Mouse (Mus musculus) urinary bladder, postnatal 0 days (tissue): Measurements from ENCODE around the gene Lipo4. TPM values are rescaled to one million over a fixed set of nuclear protein-coding genes. Genes with fewer than 3 reads are reported as not detected.

ENCODE experiments used
- polyA plus RNA-seq: library from polyadenylated mRNA; unstranded; fragments of >200 nt; fragmentation: Nextera tagmentation; extraction: Ambion mirVana; gene quantifications from 2 replicates; pipeline ENCODE4 v1.2.1, GENCODE M21; 2015

Lipo4 gene
- polyA plus RNA-seq: not detected in 2 replicates

DNA sequence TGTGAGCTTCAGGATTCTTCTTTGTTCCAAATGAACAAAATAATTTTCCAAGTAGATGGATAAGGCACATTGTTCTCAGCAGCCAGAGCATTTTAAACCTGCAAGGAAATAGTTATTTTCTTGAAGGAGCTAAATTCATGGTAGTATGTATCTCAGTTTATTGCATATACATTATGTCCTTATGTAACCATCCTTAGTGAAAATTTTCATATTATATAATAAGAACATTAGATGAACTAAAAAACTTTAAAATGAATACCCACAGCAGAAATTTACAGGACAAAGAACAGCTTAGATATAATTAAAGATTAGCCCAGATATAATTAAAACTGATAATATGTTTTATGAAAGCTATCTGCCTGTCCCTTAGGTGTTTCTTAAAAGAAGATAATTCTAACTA lies at the start of gene Lipo4:
Gene Lipo4 (minus strand): TSS at position 101 of the 400 bp plus-strand sequence.

Other genes with a start within 250 kb of the Lipo4 start
- 5.8 and 6.4 TPM in 2 replicates for gene Rnls, start 125.5 kb downstream of the Lipo4 start, polyA plus RNA-seq
- gene Gm8978, start 107.5 kb upstream of the Lipo4 start, polyA plus RNA-seq: not detected in 2 replicates
- gene Lipo2, start 233.6 kb upstream of the Lipo4 start, polyA plus RNA-seq: 0.23 and 0.35 TPM in 2 replicates
- 12.7 and 13.7 TPM in 2 replicates for gene Lipo3, start 244.2 kb upstream of the Lipo4 start, polyA plus RNA-seq